Mouse (Mus musculus) myocyte (in vitro differentiated cells): ENCODE results near the gene Ccr10.

Source experiments
- MYOG ChIP-seq, 3 experiments: IDR thresholded peaks; one replicate each; pipeline ENCODE4 v1.6.1; 2011; ENCODE audit warnings: control low read depth in 2 of 3, low read depth in 2 of 3, mild to moderate bottlenecking in 2 of 3; ENCODE audit not compliant: insufficient read length in 2 of 3, control insufficient read depth in 1 of 3, insufficient read depth in 1 of 3
- POLR2A ChIP-seq: IDR thresholded peaks from one replicate; pipeline ENCODE4 v1.6.1; 2011; ENCODE audit warnings: low read depth, mild to moderate bottlenecking, control low read depth, moderate library complexity; ENCODE audit not compliant: insufficient read length
- POLR2AphosphoS2 ChIP-seq: IDR thresholded peaks from one replicate; pipeline ENCODE4 v1.6.1; 2011; ENCODE audit warnings: low read depth, control low read depth; ENCODE audit not compliant: insufficient read length
- TCF12 ChIP-seq: IDR thresholded peaks from one replicate; pipeline ENCODE4 v1.6.1; 2011; ENCODE audit warnings: mild to moderate bottlenecking, control low read depth; ENCODE audit not compliant: poor library complexity, insufficient read depth, severe bottlenecking

DNA sequence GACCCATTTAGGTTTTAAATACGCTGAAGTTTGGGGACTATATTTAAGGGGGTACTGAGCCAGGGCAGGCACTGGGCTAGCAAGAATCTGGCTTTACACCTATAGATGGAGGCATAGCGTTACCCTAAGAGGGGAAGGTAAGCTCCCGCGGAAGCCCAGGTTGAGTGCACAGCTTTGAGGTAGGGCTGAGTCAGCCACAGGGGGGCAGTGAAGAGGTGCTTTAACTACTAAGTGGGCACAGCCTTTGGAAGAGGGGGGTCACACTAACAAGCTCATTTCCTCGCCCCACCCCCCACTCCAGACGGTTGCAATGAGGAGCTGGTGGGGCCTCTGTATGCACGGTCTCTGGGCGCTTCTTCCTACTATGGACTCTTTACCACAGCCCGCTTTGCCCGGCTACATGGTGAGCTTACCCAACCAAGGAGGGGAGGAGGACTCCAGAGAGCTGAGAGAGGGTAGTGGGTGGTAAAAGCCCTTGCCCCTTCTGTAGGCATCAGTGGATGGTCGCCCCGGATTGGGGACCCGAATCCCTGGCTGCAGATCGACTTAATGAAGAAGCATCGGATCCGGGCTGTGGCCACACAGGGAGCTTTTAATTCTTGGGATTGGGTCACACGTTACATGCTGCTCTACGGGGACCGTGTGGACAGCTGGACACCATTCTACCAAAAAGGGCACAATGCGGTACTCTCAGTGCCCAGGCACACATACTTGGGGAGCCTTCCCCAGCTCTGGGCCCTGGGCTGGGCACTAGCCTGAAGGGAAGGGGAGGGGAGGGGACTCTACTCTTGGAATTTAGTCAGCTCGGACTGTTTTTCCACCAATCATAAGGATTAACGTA, 1.9 kb upstream of the Ccr10 start:
- TF ChIP-seq MYOG (IDR thresholded peaks at IDR 0.05; ENCODE audit: control insufficient read depth in 1 of 3, insufficient read depth in 1 of 3, insufficient read length in 2 of 3, low read depth in 2 of 3) (no peak), POLR2A (no peak), TCF12 (no peak), POLR2AphosphoS2 (no peak)
